Mouse (Mus musculus) retina, embryonic 14.5 days (tissue): ENCODE results near the gene Zfp106.
A peak's percentile ranks its signal among the peaks of the same experiment; 100 is the strongest.
"Not testable (repeated sequence)": the region's sequence is repeated elsewhere in the genome, so short reads cannot be mapped to it uniquely, and the experiment has no call there.

Source experiments
- DNase-seq: peaks from one replicate; pipeline ENCODE4 v3.0.0-alpha.2; 2015; ENCODE audit warnings: low spot score

Zfp106 gene

DNA sequence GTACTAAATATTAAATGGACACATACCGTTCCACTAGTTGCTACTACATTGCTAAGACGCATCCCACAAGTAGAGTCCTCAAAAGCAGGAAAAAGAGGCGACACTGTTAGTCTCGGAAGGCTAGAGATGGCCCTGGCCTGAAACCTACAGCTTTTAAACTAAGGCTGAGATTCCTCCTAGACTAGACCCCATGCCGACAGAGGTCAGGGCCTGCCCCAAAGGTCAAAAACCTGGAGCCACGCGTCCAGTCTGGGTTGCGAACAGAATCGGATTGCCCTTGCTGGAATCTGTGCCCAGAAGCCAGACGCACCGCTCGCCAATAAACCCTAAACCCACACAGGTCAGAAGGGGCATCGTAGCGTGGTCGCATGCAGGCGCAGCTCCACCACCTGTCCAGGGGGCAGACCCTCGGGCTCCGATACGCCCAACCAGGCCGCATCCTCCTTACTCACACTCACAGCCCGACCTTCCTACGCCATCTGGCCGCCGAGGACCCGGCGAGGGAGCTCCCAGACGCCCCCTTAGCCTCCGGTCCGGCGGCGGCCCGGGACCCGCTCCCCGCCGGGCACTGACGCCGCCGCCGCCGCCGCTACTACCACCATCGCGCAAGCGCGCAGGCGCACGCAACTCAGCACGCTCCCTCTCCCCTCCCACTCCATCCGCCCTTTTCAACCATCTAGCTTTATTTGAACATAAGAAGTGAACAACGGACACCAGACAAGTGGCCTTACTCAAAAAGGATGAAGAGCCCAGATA lies at the start of gene Zfp106:
TSS of gene Zfp106 (minus strand) at position 609 of the 756 bp plus-strand sequence.
- peak; percentile 89 for DNase-seq

DNA sequence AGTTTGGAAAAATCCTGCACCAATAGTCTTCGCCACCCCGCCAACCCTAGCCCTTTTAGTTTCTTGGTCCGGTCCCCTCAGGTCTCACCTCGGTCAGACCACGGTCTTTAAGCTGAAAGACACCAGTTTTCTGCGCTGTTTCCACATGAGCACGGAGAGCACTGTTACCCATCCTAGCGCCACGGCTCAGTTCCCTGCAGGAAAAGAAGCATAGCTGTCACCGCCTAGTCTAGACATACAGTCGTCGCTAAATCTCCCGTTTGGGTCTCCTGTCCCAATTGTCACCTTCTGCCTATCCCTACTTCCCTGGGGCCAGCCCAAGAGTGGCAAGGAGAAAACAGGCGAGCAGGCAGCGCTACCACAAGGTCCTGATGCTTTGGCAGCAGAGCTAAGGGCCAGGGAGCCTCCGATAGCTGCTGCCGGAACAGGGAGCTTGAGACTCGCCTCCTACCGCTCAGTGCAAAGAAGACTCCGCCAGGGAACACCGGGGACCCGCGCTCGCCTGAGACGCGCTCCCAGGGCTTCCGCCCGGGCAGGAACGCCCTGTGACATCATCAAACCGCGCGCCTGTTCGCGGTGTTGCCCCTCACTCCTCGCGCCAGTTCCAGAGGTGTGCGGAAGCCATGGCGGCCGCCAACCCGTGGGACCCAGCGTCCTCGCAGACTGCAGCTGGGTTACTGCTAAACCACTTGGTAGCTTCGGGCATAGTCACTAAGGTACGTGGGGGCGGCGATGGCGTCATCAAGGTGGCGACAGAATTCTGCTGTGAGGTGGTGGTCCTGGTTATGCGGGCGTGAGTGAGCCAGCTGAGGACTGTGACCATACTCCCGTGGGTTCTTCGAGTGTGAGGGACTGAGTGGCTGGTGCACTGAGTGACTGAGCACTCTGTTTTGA lies 45.4 kb upstream of the Zfp106 start, which contains the start of the genes Haus2 and Lrrc57:
TSS of gene Haus2 (plus strand) at position 554 of the 894 bp plus-strand sequence.
TSS of gene Lrrc57 (minus strand) at position 691 of the 894 bp plus-strand sequence.
- peak; percentile 92 for DNase-seq

DNA sequence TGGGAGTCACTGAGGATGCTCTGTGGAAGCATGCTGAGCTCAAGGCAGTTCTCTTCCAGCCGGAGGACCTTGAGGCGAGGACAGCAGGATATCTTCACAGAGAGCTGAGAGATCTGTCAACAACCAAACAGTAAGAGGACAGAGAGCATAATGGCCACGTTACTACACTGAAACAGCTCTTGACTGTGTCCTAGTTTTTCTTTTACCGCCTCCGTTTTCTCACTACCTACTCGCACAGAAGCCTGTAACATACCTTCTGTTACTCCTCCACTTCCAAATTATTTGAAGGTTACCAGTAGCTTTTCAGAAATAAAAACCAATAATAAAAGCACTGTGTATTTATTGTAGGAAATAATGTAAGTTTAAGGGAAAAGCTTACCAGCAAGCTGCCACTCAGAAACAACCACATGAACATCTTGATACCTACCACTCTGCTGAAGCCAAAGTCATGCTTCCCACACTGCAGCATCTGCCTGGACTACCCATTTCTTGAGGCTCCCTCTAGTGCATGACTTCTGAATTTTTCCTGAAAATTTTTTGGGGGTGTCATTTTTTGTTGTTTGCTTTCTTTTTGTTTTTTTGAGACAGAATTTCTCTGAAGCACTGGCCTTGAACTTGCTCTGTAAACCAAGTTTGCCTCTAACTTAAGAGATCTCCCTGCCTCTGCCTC lies 42.5 kb upstream of the Zfp106 start:
- peak; percentile 9 for DNase-seq

DNA sequence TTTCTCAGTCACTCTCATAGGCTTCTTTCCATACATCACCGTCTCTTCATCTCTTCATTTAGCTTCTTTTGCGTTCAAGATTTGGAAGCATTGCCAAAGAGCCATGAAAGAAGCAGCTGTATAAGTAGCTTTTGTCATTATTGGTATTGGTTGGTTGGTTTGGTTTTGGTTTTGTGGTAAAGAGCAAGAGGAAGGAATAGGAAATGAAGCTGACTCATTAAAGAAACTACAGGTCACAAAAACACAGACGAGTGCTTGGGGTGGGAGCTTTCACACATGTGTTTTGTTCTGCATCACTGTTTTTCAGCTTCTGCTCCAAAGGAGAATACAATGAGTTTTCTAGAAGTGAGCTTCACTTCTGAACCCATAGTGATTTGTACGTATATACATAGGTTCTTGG lies 35.9 kb upstream of the Zfp106 start:
- no peak for DNase-seq

DNA sequence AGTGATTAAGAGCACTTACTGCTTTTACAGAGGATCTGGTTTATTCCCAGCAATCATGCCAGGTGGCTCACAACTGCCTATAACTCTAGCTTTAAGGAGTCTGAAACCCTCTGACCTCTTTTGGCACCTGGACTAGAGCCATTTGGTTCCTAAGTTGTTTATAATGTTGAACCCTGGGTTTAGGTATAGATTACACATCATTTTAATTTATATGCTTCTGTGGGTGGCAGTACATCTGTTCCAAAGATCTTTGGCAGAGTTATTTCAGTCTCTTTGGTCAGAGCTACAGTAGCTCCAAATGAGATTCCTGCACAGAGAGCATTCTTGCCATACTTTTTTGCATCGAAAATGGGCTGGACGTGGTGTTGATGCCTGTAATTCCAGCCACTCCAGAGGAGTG lies 34.1 kb upstream of the Zfp106 start:
- no peak for DNase-seq

DNA sequence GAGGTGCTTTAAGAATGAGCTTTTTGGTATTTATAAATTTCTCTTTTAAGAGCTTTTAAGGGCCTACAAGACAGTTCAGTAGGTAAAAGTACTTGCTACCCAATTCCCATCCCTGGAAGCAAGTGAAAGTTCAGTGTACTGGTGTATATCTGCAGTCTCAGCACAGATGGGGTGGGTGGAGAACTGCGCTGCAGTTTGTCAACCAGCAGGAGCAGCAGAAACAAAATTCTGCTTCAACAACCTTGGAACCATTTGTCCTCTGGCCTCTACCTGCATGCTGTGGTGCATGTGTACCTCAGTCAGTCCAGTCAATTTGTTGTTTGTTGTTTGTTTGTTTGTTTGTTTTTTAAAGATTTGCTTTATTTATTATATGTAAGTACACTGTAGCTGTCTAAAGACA lies 28.6 kb upstream of the Zfp106 start:
- DNase-seq = no peak

DNA sequence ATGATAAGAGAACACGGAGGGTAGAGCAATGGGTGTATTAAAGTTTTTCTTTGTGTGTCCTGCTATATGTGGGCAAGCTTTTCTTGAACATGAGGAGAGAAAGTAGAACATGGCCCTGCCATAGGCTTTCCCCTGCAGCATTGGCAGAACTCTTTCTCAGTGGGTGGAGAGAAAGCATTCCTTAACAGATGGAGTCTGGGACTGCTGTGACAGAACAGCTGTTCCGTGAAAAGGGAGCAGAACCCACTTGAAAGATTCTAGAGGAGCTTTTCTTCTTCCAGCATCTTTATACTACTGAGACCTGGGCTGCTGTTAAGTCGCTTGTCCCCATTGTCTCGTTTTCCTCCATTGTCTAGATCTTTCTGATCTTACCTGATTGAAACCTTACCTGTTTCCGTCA lies 26.1 kb upstream of the Zfp106 start:
- DNase-seq = no peak

DNA sequence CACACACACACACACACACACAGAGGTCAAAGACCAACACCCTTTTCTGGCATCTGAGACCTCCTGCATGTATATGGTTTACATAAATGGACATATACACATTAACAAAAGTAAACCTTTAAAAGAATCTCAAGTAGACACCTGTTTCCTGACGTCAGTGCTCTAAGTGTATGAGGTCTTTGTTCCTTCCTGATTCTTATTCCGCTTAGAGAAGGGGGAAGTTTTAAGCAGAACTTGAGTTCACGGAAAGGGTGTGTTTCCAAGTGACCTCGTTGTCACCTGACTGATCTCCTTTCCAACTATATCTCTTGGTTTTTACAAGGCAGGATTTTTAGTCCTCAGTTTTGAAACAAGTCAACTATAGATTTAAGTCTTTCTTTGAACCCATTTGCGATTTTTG lies 14.6 kb upstream of the Zfp106 start:
- DNase-seq = no peak

DNA sequence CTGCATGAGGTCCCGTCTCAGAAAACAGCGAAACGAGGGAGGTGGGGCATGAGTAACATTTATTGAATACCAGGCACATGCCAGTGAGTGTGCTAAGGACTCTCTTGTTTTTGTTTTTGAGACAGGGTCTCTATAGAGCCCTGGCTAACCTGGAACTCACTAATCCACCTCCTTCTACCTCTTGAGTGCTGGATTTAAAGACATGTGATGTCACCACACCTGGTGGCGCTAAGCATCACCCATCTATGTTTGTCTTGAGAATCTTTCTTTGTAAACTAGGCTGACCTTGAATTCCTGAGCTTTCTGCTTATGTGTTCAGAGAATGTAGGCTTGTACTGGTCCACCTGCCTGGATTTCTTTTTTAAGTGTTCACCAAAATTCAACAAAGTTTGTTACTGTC lies 14.2 kb upstream of the Zfp106 start:
- no peak for DNase-seq

DNA sequence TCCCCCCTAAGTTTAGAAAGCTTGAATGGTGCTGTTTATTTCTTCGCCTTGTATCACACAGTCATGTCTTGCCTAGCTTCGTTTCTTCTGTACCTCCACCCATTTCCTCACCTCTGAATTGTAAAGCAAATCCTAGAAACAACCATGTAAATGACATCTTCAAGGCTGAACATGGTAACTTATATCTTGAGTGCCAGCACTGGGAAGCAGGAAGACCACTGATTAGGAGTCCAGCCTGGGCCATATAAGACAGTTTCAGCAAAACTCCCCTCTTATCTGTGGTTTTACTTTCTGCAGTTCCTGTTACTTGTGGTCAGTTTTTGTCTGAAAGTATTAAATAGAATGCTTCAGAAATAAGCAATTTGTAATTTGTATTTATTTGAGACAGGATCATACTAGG lies 12.3 kb upstream of the Zfp106 start:
- DNase-seq = no peak

DNA sequence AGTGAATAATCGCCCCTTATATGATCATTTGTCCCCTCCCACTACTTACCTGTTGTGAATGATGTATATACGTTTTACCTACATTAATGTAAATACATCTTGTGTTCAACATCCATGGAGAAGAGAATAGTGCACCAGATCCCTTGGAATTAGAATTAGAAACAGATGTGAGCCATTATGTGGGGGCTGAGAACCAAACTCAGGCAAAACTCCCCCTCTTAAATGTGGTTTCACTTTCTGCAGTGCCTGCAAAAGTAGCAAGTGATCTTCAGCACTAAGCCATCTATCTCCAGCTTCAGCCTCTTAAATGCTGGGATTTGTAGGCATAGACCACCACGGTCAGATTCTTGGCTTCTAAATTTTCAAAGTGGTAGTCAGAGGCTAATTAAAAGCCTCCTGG lies 11.5 kb upstream of the Zfp106 start:
- no peak for DNase-seq

DNA sequence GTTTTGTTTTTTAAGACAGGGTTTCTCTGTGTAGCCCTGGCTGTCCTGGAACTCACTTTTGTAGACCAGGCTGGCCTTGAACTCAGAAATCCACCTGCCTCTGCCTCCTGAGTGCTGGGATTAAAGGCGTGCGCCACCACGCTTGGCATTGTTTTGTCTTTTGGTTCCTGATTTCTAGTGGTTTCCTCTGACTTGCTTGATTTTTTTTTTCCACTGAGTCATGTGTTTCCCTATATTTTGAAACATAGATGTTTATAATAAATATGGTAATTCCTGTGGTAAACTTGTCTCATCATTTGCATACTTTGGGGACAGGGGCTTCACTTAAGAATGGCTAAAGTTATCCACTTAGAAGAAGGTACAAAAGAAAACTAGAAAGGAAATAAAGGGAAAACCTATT lies 8.5 kb upstream of the Zfp106 start:
- not testable (repeated sequence) for DNase-seq

DNA sequence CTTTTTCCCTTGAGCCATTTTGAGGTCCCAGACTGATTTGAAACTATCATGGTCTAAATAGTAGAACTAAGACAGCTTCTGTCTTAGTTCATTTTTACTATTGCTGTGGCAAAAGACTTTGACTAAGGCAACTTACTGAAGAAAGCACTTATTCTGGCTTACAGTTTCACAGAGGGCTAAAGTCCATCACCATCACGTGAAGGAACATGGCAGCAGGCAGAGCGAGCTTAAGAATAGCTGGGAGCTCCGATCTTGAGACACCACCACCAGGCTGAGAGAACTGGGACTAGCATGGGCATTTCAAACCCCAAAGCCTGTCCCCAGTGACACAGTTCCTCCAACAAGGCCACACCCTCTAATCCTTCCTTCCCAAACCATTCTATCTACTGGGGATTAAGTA lies 7.4 kb upstream of the Zfp106 start:
- DNase-seq = no peak

DNA sequence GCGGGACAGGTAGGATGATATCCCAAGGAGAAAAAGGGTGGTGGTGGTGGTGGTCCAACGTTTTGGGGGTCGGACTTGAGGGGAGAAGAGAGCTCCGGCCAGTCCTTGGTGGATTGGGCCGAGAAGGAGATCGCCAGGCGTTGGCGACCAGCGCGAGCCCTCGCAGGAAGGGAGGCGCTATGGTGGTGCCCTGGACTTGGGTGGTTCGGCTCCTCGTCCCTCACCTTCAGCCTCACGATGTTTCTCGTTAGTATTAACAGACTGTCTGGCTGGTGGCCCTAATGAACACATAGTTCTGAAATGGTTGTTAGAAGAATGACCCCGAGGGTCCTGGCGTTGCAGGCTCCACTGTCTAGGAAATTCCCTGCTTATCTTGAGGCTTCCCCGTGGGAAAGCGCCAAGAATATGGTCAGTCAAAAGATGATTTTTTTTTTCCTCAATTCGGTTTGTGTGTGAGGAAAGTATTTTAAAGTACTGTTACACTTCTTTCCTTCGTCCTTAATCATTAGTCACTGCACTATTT lies 4.2 kb upstream of the Zfp106 start:
- DNase-seq = no peak

DNA sequence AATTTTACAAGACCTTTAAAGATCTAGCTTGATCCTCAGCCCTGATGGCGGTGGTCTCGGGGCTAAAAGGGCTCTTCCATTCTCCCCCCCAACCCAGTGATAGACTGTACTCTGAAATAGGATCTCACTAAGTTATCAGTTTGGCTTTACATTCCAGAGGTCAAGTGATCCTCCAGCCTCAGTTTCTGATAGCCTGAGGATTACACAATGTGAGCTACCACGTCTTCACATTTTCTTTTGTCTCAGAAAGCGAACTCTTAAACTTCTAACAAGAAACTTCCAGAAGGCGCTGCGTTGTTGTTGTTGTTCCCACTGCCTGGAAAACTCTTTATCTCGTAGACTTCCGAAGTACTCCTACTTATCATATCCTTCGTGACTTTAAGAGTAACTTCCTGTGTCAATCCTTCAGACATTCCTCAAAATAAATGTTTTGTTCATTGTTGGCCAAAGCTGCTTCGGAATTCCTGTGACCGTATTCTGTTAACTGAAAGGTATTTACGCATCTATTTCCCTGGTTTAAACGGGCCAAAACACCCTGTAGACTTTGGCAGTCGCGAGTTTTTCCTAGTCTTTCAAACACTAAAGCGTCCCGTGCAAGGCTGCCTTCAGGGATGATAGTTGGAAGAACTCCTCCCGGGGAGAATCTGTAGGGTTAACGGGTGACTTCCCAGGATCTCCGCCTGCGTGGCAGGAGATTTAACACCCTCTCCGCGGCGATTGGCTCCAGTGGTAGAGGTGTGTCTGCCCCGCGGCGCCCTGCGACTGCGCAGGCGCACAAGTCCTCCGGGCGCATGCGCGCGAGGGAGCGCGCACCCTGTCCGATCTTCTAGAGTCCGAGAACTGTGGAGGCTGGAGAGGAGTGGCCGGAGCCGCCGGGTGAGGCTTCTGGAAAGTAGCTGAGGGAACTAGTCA lies 3.5 kb upstream of the Zfp106 start, which contains the start of gene Snap23:
TSS of gene Snap23 (plus strand) at position 786 of the 912 bp plus-strand sequence.
- peak; percentile 96 for DNase-seq

DNA sequence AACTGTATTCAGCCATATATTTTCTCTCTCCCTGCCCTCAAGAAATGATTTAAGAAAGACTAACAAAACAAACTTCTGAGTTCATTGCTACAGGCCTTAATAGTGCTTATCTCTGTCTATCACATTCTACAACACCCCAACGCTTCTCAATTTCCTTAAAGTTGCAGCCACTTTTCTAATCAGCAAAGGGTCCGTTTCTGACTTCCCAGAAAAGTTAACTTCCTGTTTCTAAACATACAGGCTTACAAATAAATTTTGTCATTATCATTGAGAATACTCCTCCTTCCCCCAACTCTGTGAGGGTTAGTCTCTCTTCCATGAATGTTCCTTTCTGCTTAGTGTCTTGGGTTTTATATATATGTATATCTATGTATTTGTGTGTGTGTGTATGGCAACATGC lies 1.7 kb upstream of the Zfp106 start:
- no peak for DNase-seq

DNA sequence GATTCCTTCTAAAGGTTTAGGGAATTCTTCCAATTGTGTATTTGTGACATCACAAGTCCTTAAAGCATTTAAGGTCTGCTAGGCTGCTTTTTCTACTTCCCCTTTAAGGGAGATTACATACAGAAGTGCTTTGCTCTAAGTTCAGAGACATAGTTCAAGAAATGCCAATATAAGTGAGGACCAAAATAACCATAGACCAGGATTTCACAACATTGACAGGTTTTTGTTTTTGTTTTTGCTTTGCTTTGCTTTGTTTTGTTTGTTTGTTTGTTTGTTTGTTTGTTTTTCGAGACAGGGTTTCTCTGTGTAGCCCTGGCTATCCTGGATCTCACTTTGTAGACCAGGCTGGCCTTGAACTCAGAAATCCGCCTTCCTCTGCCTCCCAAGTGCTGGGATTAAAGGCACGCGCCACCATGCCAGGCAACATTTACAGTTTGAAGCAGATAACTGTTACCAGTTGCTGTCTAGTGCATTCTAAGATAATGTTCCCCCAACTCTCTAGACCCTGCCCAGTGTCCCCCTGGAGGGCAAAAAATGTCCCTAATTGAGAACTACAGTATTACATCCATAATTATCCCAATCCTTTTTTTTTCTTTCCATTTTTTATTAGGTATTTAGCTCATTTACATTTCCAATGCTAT lies 1.0 kb upstream of the Zfp106 start:
- not testable (repeated sequence) for DNase-seq

DNA sequence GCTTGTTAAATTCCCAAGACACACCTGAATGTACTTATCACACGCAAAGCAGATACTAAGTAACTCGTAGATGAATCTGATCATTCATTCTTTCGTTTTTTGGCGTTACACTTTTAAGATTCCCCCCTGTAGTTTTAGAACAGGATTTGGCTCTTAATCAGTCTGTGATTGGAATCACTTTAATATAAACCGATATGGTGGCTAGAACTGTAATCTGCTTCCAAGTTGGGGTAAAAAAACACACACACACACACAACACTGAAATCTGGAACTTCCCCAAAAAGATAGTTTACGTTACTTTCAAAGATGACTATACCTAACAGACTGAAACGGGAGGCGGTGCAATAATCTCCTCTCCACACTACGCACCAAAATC lies 796 bp downstream of the Zfp106 start:
- no peak for DNase-seq

DNA sequence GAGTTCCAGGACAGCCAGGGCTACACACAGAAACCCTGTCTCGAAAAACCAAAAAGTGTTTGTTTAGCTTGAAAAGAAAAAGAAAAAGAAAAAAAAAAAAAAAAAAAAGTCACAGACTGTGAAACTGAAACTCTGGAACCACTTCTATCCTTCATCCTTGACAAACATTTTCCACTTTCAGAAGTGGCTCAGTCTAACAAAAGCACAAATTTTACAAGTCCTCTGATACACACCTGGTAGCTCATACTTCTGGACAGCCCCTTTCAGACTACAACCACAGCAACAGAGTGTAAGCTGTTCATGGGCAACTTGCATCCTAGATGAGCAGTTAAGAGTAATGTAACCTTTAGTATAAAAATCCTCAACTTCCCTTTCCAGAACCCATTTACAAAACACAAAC lies 2.1 kb downstream of the Zfp106 start:
- no peak for DNase-seq

DNA sequence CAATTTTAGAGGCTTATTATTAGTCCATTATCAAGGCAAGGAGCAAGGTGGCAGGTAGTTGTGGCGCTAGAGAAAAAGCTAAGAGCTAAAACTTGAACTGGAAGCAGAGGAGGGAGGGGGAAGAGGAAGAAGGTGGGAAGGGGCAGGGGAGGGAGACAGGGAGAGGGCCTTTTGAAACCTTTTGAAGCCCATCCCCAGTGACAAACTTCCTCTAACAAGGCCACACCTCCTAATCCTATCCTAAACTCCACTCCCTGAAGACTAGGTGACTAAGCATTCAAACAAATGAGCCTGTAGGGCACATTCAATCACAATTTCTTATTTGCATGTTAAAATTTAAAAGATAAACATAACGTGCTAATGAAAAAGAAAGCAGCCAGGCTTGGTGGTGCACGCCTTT lies 4.8 kb downstream of the Zfp106 start:
- no peak for DNase-seq

DNA sequence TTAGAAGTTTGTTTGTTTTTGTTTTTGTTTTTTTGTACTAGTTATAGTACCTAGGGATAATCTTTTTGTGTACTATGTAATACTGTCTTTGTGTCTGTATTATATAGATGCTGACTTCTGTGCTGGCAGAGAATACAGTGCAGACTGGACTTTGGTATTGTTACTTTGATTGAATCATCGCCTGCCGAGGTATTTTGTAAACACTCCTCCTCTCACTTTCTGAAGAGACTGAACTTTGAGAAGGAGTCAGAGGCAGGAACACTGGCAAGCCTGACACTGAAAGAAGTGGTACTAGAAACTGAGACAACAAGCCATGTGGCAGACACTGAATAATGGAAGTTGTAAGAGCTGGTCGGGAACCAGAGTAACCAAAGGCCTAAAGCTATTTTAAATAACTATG lies 6.8 kb downstream of the Zfp106 start:
- no peak for DNase-seq
